Mouse (Mus musculus) right cerebral cortex, postnatal 36 days (tissue): ENCODE results near the gene Fgfrl1.

Source experiments
- DNase-seq, 2 experiments: peaks; one replicate each; pipeline ENCODE4 v3.0.0; 2022; ENCODE audit warnings: low spot score in 2 of 2, mixed read lengths in 1 of 2

The Fgfrl1 gene

DNA sequence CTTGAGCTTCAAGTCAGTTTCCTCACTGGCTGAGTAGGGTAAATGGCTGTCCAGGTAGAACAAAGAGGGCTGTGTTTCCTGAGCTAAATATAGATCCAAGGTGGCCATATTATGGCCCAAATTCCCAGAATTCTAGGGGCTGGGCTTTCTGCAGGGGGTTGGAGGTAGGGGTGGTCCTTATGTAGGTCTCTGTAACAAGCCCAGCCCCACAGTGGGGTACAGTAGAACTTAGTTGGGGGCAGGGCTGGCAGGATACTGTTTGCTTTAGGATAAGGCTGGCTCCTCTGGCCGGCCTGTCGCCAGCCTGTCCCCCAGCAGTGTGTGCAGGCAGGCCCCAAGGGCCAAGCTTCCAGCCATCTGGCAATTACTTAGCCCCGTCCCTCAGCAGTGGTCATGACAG lies 8.2 kb downstream of the Fgfrl1 start:
- DNase-seq = no peak

GRCm38 (mm10) chr5:108701341-108702021 lies 9.3 kb downstream of the Fgfrl1 start:
- DNase-seq = no peak

DNA sequence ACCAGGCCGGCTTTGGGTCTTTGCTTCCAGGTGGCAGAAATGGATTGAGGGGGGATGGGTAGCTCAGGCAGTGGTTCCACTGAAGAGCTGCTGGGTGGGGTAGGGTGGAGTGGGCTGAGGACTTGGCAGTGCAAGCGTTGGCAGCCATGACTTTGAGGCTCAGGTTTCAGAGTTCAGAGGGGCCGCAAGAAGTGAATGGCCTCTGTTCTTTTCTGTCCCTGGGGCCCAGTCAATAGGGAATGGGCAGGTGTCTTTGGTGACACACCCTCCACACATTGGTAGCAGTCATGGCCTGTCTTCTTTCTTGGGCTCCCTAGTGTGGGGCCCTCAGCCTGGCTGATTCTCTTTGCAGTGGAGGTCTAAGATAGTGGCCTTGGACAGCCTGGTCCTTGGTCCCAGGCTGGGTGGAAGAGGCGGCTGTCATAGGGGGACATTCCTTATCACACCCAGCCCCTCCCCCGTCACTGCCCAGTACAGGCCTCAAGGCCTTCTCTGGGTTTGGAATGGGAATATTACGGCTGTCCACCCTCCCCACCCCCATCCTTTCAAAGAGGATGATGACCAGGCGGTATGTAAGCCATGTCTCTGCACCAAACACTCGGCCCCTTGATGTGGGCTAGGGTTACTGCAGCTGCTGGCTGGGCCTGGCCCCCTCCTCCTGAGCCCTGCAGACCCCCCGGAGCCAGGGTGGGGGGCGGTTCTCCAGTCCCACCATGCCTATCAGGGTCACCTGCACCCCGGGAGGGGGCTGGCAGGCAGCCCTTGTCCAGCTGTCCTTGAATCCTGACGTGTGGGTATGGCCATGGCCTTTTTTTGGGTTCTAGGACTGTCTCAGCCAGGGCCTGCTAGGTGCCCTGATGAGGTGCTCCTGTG lies 11.8 kb downstream of the Fgfrl1 start:
- no peak for DNase-seq

- DNase-seq = no peak
These were observed 15.6 kb downstream of the Fgfrl1 start for GRCm38 (mm10) chr5:108707758-108708157.

GRCm38 (mm10) chr5:108708419-108708818 lies 16.2 kb downstream of the Fgfrl1 start:
- no peak for DNase-seq

GRCm38 (mm10) chr5:108708981-108709731 lies 17.0 kb downstream of the Fgfrl1 start:
- no peak for DNase-seq

DNA sequence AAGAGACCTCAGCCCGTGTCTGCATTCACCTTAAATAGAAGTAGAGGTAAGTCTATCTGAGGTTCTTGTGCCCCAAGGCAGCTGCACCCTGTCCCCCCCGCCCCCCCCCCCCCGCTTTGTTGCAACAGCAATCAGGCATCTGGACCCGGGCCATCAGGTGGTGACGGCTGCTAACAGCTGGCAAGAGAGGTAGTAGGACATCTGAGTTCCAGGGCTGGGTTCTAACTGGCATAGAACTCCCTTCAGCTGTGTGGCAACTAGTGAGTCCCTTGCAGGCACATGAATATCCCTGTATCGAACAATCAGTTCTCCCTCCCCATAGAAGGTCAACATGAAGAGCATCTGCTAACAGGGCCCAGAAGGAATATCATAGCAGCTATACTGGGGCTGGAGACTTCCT lies 19.8 kb downstream of the Fgfrl1 start:
- DNase-seq = no peak

- DNase-seq = no peak
These were observed 20.9 kb downstream of the Fgfrl1 start for GRCm38 (mm10) chr5:108713096-108713495.

DNA sequence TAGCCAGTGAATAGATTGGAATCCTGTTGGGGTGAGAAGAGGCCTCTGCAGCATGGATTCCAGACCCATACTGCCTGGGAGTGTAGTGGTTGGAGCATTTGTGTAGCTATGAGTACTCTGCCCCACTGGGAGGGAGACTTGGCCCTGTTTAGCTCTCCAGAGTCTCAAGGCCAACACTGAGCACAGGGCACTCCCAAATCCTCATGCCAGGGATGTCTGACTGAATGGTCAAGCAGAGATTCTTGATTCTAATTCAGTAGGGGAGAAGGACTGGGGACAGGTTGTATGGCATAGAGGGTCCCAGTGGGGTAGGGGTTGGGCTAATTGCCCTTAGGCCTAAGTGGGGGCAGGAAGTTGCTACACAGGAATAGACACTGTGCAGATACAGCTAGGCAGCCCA lies 21.5 kb downstream of the Fgfrl1 start:
- no peak for DNase-seq

DNA sequence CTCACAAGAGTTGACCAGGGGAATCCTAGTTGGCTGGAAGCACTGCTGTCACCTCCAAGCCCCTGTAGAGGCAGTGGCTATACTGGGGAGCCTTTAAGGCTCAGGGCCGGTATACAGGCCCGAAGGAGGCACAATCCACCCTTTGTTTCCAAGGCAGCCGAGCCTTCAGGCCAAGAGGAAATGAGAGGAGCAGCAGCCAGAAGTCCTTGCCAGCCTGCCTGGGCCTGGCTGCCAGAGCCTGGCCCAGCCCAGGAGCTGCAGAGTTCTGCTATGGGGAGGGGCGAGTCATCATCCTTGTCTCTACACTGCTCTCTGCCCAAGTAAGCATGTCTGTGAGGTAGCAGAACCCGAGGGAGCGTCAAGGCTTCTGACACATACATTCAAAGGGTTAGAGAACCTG lies 22.0 kb downstream of the Fgfrl1 start:
- DNase-seq = peak in 1 of 2 experiments; percentile 28

- no peak for DNase-seq
These were observed 23.8 kb downstream of the Fgfrl1 start for GRCm38 (mm10) chr5:108715974-108716373.

DNA sequence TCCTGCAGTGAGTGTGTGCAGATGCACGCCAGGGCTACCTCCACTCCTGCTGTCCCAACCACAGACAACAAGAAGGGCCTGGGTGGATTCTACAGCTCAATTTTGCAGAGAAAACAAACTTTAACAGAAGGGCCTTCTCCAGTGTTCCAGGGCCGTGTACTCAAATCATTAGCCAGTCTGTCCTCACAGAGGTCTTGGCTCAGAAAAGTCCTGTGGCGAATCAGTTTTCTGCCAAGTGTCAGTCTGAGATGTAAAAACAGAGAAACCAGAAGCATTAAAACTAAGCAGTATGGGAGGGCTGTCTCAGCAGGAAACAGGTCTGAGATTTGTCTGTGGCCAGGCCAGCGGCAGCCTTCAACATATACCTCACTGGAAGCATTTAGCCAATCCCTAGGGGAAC lies 25.9 kb downstream of the Fgfrl1 start:
- DNase-seq = no peak

GRCm38 (mm10) chr5:108719761-108720160 lies 27.6 kb downstream of the Fgfrl1 start:
- DNase-seq = no peak

GRCm38 (mm10) chr5:108724006-108724405 lies 31.8 kb downstream of the Fgfrl1 start:
- no peak for DNase-seq

DNA sequence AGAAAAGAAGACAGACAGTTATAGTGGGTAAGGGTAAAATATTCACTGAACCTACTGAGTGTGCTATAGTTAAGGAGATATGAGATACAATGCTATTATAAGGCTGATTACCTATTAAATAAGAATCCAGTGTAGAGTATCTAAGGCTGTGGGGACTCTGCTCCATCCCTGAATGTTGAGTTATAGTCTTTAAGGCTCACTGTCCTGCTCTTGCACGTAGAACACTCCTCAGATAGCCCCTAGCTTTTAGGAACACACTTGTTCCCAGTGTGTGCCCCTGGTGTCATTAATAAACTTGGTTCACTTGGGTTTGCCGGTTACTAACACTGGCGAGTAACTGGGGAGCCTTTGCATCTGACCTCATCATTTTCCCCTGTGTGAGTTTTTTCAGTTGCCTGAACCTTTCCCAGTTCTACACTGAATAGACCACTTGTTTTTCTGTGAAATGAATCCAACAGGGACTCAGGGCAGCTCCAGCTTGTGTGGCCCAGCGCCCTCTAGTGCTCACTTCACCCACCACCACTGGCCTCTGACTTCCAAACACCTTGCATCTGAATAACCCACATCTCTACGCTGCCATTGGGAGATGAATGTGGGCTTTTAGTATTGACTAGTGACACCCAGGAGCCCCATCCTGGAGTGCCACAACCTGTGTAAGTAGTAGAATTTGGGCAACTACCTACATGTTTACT lies 34.5 kb downstream of the Fgfrl1 start:
- DNase-seq = peak; percentile 59 to 75

DNA sequence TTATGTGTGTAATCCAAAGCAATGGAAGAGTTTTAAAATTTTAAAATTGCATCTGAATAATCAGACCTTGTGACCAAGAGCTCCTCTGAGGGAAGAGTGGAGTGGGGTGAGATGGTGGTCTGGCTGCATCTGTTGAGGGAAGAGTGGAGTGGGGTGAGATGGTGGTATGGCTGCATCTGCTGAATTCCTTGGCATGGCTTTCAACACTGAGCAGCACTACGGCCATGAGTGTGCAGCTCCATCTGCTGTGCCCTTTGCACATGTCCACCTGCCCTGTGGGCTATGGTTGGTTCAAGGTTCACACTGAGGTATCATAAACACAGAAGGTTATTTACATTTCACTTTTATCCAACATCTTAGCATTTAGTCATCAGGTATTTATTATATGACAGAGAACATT lies 35.2 kb downstream of the Fgfrl1 start:
- DNase-seq = no peak

DNA sequence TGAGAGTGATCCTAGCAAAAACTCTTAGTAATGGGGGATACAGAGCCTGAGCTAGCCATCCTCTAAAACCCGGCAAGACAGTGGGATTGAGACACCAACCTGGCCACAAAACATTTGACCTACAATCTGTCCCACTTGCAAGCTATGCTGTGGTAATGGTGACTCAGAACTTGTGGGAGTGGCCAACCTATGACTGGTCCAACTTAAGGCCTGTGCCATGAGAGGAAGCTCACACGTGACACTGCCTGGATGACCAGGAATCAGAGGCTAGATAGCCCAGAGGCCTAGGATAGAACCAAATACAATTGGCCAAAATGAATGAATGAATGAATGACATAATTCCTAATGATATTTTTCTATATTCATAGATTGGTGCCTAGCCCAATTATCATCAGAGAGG lies 49.7 kb downstream of the Fgfrl1 start:
- no peak for DNase-seq

DNA sequence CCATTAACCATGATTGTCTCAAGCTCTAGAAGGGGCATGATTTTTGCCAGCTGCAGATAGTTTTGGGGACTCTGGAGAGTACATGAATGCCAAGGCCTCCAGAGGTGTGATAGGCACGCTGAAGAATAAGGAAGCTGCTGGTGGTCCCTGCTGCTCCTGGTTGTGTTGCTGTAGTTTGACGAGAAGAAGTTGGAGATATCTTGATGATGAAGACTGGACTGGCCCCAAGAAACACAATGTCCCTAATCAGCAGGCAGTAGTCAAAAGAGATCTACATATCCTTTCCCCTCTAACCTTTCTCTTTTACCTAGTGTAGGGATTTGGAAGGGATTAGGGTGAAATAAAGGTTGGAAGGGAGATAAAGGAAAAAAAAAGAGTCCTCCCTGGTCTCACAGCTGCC lies 50.4 kb downstream of the Fgfrl1 start:
- no peak for DNase-seq

DNA sequence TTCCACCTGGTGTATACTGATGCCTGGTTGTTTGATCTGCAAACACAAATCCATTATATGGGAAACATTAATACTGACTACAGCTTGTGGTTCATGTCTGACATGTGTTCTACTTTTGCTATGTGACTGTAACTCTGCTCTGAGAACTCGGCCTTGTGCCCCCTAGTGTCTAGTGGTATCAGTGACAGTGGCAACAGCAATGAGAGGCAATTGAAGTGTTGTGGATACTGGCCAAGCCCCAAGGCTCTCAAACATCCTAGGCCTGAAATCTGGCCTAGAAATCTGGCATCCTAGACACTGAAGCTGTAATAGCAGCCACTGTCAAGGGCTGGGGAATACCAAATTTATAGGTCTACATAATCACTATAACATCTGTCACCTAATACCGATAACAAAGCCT lies 51.7 kb downstream of the Fgfrl1 start:
- no peak for DNase-seq

DNA sequence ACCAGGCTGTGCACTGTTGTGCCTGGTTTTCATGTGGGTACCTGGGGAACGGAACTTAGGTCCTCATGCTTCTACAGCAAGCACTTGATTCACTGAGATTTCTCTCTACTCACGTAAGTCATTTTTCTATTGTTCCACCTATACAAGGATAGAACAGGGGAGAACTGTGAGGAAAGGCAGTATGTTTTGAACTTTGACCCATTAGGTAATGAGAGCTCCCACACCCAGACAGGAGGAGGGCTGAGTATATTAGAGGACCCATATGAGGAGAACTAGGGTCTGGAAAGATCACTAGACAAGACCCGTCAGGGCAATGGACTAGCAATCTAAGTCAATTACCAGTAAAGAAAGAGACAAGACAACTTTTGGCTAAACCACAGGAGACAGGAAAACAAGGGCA lies 52.4 kb downstream of the Fgfrl1 start:
- DNase-seq = no peak

GRCm38 (mm10) chr5:108750328-108751210 lies 58.4 kb downstream of the Fgfrl1 start:
- no peak for DNase-seq
